Mouse (Mus musculus): ENCODE data around the gene Tenm4. TPM values are rescaled to one million over a fixed set of nuclear protein-coding genes. Genes with fewer than 3 reads are reported as not detected.
A peak's percentile ranks its signal among the peaks of the same experiment; 100 is the strongest.

Tenm4 gene
- total RNA-seq (2021), result 10.8 and 17.0 TPM in 2 replicates
- long read RNA-seq, partial matches to known transcripts, result 6 of 12 reads
- long read RNA-seq, other reads (novel, unspliced or antisense), result 6 of 12 reads

DNA sequence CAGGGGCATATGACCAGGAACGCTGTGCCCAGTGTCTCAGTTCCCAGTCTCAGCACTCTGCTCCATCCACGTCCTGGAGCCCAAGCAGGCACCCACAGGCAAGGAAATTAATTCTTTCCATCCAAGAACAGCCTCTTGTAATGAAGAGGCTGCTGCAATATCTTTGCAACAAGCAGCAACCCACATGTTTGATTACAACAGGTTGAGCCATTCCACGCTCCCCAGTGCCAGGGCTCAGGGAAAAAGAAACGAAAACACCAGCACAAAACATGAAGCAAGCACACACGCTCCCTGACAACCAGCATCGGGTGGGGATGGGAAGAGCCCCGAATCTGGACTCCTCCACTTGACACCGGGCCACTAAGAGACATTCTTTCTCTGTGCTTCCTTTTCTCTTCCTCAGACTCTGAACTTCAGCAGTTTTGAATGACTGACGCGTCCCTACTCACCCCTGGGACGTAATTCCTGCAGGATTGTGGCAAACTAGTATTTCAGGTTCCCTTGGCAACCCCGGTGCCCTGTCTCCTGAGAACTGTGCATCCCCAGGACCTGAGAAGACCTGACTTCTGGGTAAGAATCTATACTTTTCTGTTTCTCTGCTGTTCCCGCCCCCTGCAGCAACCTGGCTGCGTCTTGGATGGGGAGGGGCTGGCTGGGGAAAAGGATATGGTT, at the start of gene Tenm4:
TSS of gene Tenm4 (plus strand) at position 323 of the 672 bp plus-strand sequence.
- no peak for DNase-seq

DNA sequence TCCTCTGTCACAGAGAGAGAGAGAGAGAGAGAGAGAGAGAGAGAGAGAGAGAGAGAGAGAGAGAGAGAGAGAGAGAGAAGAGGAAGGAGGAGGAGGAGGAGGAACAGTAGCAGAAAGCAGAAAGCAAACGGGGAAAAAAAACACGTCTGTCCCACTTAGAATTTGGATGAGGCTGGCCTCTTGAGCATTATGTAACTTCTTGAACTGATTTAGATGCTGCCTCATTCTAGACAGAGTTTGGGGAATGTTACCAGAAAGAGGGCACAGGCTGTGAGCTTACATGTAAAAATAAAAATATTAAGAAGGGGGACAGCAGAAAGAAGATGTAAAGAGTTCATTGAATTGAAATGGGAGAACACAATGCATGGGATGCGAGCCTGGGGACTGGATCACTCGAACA, 40.3 kb upstream of the Tenm4 start:
- no peak for DNase-seq

DNA sequence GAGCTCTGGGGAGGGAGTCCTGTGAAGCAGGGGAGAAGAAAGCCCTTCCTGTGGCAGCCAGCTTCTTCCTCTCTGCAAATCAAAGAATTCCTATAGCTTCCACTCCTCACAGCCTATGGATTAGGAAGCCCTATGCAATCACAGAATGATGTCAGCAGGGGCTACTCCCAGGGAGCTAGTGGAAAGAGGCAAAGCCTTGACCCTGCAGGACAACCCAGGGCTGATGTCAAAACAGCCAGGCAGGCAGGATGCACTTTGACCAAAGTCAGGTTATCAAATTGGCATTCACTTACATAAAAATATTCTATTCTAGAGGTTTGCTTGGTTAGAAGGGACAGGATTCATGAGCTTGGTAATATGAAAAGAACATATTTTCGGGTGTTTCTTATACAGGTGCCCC, 39.9 kb upstream of the Tenm4 start:
- no peak for DNase-seq

DNA sequence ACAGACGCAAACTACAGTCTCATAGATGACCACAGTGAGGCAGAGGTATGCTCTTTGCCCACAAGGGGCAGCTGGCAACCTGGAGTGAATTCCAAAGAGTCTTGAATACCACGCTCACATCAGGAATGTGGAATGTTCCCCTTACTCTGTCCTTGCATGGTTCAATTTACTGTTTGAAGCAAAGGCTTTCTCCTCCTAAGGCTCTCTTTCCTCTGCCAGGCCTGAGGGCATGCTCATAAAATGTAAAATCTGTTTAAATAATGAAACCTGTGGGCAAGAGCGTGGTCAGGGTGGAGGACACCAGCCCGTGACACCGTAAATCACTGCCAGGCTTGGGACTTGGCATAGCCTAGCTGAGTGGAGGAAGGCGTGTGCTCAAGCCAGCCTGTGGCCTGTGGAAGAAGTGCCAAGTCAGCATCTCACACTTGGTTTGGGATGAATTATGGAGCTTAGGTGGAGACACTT, 34.5 kb upstream of the Tenm4 start:
- no peak for DNase-seq

DNA sequence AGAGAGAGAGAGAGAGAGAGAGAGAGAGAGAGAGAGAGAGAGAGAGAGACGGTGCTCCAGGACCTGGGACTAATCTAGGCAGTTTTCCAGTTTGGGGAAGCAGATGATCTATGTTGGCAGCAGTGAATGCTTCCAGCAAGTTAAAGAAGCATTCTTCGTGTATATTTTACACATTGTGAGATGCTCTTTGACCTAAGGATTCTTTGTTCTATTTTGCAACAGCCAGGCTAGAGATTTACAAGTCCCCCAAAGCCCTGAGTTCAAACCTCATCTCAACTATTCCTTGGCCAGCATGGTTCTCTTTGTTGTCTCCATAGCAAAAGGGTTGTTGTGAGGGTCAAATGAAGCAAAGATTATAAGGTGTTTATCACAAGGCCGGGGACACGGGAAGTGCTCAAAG, 29.2 kb upstream of the Tenm4 start:
- DNase-seq, result no peak

DNA sequence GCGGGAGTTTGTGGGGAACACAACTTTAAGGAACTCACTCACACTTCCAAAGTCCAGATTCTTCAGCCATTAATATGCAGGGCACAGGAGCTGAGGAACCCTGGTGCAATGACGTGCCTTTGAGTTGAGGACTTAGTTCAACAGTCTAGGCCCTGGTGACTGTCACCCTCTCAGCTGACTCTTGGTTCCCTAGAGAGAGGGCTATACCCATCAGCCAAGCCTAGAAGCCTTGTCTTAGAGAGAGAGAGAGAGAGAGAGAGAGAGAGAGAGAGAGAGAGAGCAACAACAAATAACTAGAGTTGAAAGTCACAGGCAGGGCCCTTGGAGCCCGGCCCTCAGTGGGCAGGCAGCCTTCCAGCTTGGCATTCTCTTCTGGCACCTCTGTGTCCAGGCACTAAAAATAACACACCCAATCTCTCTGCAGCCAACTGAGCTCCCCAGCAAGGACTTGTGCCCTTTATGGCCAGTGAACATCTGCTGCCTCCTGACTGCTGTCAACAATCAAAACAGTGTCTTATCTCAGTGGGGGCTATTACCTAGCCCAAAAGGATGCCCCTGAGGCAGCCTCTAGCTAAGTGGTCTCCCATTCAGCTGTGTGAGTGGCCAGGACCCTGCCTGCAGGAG, 28.0 kb upstream of the Tenm4 start:
- peak; percentile 71 for DNase-seq

DNA sequence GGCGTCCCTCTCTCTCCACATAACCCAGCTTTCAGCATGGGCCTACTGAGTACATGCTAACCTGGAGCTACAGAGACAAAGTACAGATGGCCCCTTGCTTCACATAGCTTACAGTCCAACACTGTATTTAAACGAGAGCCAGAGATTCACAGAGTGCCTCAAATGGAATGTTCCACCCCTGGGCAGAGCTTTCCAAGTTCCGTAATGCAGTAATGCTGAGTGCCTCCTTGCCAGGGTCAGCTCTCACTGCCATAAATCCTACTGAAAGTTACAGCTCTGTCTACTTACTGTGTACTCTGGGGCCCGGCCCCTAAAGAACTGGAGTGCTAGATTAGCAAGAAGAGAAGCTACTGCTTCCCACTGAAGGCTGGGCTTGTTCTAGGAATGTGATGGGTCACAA, 23.6 kb upstream of the Tenm4 start:
- DNase-seq, result no peak

DNA sequence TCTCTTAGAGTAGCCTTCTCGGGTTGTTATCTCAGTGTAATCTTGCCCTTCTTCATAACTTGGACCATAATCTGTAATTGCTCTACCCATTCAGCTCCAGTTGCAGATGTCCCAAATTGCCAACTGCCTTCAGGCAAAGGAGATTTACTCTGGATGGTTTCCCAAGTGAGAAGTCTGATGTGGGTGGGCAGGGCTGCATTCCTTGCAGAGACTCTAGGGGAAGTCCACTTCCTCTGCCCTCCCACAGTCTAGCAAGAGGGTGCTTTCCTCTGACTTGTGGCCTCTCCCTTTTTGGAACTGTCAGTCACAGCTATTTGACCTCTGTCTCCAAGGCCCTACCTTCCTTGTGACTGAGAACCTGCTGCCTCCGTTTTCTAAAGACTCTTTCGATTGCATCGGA, 22.9 kb upstream of the Tenm4 start:
- DNase-seq, result no peak

DNA sequence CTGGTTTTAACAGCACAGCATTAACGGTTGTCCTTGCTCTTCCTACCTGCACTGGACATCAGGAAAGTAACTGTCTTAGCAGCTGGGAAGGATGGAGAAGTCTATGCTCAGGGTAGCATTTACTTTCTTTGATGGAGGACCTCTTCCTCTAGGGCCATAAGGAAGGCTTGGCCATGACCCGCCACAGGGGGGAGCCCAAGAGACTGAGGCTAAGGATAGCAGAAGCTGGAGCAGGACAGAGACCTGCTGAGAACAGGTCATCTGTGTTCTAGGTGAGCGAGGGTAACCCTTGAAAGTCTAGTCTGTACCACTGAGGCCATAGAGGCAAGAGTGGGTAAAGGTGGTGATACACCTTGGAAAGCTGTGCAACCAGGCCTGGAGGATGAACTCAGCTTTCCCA, 19.8 kb upstream of the Tenm4 start:
- peak; percentile 84 for DNase-seq

DNA sequence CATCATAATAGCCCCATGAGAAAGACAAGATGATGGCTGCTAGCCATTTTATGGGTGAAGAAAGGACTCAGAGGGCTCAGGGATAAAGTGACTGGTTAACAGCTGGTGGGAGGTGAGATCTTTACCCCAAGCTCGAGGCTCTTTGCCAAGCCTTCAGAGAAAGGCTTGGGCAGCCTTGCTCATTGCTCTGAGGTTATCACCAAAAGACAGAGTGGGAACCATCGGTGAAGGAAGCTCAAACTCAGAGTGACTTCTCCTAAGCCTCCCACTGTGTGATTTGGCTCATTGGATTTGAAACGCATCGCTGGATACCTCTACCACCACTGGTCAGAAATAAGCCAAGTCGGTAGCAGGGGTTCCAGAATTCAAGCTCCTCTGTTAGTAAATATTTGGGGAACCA, 19.1 kb upstream of the Tenm4 start:
- DNase-seq, result no peak

DNA sequence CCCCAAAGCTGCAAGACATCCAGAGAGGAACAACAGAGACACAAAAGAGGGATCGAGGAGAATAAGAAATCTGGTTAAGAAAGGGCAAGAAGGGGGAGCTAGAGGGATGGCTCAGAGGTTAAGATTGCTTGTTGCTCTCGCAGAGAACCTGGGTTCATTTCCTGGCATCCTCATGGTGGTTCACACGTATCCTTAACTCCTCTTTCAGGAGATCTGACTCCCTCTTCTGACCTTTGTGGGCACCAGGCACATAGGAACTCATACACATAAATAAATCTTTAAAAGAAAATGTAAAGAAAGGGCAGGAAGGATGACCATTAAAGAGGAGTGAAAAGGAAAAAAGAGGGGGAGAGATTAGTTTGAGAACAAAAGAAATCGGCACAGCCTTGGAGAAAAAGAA, 18.6 kb upstream of the Tenm4 start:
- DNase-seq, result no peak

DNA sequence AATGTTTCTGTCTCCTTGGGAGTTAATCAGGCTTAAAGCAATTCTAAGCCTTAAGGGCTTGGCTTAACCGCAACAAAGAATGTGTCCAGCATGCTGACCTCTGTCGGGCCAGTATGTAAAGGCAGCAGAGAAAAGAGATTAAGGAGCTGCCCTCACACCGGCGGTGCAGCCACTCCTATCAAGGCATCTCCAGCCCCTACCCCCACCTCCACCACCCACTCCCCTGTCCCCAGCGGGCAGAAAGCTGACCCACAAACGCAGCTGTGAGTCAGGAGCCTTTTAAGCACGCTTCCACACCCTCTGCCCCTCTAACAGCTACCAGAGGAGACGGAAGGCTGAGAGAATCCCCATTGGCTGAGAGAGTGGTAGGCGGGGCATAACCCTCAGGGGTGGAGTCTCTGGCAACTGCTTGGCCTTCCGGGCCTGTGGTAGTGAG, 18.1 kb upstream of the Tenm4 start:
- DNase-seq, result peak; percentile 54

DNA sequence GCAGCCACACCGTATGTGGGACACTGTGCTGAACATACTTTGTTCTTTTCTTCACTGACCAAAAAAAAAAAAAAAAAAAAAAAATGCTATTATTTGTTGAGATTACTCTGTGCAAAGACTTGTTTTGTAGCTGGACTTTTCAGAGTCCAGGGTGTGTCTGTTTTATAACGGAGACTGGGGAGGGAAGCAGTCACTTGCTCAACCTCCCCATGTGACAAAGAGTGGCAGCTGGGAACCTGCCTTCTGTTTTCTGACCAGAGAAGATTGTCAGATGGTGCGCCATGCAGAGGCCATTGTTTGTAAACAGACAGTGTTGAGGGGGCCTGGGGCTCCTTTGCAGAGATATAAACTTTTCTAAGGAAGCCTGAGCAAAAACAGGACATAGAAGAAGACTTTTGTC, 17.0 kb upstream of the Tenm4 start:
- DNase-seq, result no peak

DNA sequence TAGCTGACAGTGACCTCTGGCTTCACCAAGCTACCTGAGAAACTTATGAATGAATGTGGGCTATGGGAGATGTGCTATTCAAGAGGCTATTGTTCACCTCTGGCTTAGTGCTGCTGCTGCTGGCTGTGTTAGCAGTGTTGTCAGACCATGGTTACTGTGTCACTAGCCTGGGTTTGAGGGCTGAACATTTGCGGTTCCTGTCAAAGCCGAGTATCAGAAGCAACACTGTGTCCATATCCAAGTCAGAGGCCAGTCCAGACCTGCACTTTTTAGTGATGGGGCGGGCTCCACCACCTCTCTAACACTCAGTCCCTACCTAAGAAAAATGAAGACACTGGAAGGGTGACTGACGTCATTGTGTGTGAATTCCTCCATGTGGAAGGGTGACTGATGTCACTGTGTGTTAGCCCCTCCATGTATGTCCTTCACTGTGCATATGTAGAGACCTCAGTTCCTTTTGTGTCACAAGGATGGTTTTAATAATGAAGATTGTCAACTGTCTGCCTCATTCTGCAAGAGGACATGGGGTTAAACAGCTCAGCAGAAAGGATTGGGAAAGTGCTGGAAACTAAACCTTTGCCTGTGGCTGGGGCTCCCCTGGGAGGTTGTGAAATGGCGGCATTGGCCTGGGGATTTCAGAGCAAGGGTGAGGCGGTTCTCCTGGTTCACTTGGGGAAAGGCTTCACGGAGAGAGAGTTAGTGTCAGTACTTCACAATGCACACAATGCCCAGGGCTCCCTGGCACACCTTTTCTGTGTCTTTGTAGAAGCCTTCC, 14.4 kb upstream of the Tenm4 start:
- peak; percentile 37 for DNase-seq

DNA sequence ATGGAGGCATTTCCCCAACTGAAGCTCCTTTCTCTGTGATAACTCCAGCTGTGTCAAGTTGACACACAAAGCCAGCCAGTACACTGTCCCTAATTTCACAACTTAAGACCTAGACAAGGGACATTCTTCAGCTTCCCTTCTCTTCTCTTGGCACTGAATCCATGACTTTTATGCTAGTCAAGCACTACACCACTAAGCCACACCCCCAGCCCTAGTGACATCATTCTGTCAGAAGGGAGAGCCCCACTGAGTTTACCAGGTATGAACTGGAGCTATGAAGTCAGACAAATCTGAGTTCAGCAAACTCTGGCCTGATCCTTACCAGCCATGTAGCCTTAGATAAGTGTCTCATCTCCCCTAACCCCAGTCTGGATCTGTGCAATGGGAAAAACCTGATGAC, 6.9 kb upstream of the Tenm4 start:
- DNase-seq, result no peak

DNA sequence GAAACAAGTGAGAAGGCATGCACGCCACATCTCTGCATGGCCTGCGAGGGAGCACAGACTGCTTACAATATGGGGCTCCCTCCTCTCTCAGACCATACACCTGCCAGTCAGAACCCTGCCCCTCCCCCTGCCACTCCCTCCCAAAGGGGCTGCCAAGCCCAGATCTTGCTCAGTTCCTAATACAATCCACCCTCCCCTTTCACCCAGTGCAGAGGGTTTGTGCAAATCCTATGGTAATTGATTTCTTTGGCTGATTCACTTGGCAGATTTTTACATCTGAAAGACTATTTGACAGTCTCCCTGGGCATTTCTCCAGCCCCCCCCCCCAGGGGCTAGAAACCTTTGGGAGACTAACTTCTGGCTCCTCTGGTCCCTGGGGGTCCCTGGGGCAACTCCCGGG, 2.1 kb upstream of the Tenm4 start:
- peak; percentile 18 for DNase-seq

DNA sequence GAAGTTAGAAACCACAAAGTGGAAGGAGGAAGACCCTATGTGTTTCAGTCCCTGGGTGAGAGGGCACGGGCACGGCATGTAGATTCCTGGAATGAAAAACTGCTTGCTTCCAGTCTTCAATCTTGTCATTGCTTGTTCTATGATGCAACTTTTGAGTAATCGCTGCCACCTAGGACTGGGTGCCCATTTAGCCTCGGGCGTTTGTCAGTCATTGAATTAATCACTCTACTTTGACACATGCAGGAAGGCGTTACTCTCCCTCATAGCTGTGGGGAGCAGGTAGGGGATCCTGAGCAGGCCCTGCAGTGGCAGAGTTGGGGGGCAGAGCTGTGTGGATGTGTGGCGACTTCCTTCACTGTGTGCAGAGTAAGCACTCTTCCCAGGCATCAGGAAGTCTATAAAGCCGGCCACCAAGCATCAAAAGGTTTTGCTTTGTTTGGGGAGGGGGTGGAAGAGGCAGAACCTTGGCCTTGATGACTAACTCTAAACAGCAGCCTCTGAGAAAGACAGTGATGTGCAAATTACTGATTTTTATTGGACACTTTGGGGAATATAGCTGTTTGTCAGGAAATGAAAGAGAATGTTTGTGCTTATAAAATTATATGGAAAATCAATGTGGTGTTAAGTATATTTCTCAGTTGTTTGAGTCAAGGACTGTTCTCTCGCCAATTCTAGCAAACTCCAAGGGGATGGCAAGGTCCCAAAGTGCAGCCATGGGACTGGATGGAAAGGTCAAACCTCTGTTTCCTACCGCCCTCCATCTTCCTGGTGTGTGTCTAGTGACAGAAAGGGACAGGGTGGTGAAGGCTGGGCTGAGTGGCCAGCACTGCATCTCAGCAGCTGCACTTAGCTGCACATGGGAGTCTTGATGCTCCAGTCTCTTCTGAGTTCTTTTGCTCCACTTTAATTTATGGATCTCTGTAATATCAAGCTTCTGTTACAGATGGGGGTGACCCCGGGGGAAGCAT, 834 bp downstream of the Tenm4 start:
- DNase-seq, result no peak

DNA sequence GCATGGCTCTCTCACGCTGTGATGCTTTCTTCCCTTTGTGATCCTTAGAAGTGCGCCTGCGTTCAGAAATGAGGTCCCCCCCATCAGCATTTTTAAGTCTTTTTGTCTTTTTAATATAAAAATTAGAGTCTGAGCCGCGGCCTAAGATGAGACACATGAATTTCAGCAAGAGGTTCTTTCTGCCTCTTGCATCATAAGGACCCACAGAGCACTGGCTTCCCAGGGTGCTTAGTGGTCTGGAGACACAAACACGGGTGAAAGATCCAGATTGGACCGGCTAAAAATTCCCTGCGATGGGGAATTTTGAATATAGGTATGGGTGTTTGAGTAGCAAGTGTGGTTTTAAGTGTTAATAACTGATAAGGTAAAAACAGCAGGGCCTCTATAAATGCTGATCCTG, 5.7 kb downstream of the Tenm4 start:
- DNase-seq, result no peak

DNA sequence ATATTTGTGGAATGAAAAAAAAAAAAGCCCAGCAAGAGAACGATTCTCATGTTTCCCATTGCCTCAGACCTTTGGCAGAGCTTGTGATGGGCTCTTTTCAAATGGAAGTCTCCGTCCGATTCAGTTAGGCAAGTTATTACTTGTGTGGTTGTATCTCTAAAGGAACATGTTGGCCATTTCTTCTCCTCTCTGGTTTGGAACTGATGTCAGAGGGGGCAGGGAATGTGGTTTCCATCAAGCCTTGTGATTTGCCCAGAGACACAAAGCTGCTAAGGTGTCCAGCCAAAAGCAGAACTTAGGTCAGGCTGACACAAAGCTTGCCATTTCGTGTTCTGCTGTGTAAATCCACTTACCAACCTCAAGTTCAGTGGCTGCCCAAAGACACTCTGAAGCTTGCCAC, 10.7 kb downstream of the Tenm4 start:
- no peak for DNase-seq

DNA sequence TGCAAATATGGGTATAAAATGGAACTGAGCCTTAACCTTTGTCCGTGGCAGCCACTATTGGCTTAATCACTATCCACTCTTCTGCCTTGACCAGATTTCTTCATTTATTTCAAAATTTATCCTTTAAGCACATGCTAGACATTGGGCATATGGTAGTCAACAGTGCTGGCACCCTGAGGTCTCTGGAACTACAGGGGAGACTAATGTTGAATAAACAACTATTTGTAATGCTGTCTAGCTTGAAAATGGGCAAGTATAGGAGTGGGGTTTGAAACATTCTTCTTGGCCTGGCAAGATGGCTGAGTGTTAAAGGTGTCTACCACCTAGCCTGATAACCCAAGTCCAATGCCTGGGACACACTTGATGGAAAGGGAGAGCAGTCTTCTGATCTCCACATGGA, 12.1 kb downstream of the Tenm4 start:
- no peak for DNase-seq

DNA sequence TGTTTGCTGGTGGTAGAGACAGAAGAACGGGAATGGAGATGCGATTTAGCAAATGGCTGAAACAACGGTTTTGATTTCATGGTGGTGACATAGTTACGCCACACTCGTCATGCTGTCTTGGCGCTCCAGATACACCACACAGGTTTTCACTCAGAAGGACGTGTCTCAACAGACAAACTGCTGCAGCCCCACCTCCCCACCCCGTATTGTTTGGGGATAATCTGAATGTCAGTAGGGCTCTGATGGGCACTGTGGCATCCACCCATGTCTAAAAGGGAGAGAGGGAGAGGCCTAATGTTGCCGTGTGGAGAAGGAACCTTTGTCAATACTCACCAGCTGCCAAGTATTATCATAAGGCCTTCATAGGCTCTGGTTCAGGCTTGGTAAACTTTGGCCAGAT, 14.4 kb downstream of the Tenm4 start:
- DNase-seq, result no peak

Measured in adrenal gland, postnatal 25 days (tissue).